In the genomic region with DNA sequence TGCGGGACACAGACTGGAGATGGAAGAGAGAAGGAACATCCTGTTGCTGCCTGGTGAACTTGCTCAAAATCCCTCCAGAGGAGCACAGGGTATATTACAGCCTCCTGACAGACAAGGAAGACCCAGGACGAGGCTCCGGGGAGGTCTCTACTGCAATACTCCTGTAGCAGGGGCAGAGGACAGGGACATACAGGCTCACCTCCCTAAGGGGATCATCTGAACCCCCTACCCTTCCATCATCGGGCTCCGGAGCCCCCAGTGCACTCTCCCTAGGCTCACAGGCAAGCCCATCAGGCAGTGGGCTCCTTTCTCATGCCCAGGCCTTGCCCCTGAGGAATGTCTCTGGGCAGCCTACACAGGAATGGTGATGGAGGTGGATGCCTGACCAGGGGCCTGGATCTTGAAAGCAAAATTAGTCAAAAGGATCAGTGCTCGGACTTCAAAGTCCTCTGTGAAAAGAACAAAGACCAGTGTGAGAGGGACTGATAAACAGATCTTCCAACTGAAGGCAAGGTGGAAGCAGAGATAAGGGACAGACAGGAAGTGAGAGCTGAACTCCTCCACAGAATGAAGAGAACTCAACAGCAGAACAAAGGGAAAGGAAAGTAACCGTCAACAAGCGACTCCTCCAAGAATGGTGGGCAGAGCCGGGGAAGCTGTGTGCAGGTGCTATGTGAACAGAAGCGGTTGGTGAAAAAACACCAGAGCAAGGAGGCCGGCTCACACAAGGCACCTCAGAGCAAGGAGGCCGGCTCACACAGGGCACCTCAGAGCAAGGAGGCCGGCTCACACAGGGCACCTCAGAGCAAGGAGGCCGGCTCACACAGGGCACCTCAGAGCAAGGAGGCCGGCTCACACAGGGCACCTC, we compare ENCODE assay signal across 8 mouse cellular contexts. TPM values are rescaled to one million over a fixed set of nuclear protein-coding genes. Genes with fewer than 3 reads are reported as not detected.
DNase-seq lines count a peak whose midpoint lies in the region; ATAC-seq and TF ChIP-seq lines count a peak whose summit lies in the region.

No protein-coding gene starts in this region.

- 0 out of 2 replicates have a peak overlapping the region, but pooled peaks have one; percentile 37 for H3K27ac ChIP-seq in hindbrain, embryonic 10.5 days
- H3K27ac ChIP-seq in hindbrain, embryonic 11.5 days (ENCODE audit: low read depth, low read length): no peak overlapping the region
- H3K27ac ChIP-seq in MEL (ENCODE audit: control insufficient read depth, low read depth, low read length): peak overlapping the region; percentile 97

- 0 out of 2 replicates have a peak, but pooled peaks cover 5% of the 10 kb centered on the region for H3K27me3 ChIP-seq in hindbrain, embryonic 10.5 days (ENCODE audit: insufficient read depth, poor library complexity, severe bottlenecking)
- no peaks in the 10 kb centered on the region for H3K27me3 ChIP-seq in hindbrain, embryonic 11.5 days (ENCODE audit: control insufficient read depth, insufficient read depth, low read length)
- H3K27me3 ChIP-seq in MEL (ENCODE audit: control insufficient read depth in 1 of 2, insufficient read depth in 2 of 2, low read length in 2 of 2): no peaks in the 10 kb centered on the region
- H3K27me3 ChIP-seq in erythroblast, embryonic 14.5 days (ENCODE audit: control insufficient read depth): no peaks in the 10 kb centered on the region

- H3K4me2 ChIP-seq in hindbrain, embryonic 11.5 days (replicated peaks; ENCODE audit: low read depth, low read length): no peak overlapping the region

- H3K9me3 ChIP-seq in hindbrain, embryonic 10.5 days: no peaks in the 10 kb centered on the region
- H3K9me3 ChIP-seq in hindbrain, embryonic 11.5 days (ENCODE audit: control insufficient read depth, low read length): no peaks in the 10 kb centered on the region
- H3K9me3 ChIP-seq in MEL (replicated peaks; ENCODE audit: insufficient read depth, low read length): no peaks in the 10 kb centered on the region
- no peaks in the 10 kb centered on the region for H3K9me3 ChIP-seq in erythroblast, embryonic 14.5 days (ENCODE audit: control insufficient read depth, low read length)

- H3K4me1 ChIP-seq in hindbrain, embryonic 10.5 days (replicated peaks): peaks cover 12% of the 10 kb centered on the region
- no peaks in the 10 kb centered on the region for H3K4me1 ChIP-seq in hindbrain, embryonic 11.5 days (replicated peaks; ENCODE audit: control insufficient read depth, insufficient read depth, low read length)
- peaks cover 47 to 67% of the 10 kb centered on the region in 2 experiments for H3K4me1 ChIP-seq in MEL (ENCODE audit: control insufficient read depth in 1 of 2, insufficient read depth in 2 of 2, low read length in 2 of 2)
- peaks cover 77% of the 10 kb centered on the region for H3K4me1 ChIP-seq in erythroblast, embryonic 14.5 days (ENCODE audit: control insufficient read depth)

- 71% methylated on average over 15 of the region's 15 CpGs for WGBS in hindbrain, embryonic 10.5 days
- WGBS in hindbrain, embryonic 11.5 days: 66% methylated on average over 15 of the region's 15 CpGs

- TF ChIP-seq EP300 in MEL (IDR thresholded peaks at IDR 0.05; ENCODE audit: low read depth in 1 of 2, low read length in 2 of 2): peak; percentile 99 to 100

- H3K36me3 ChIP-seq in hindbrain, embryonic 10.5 days: peaks cover under 1% of the 10 kb centered on the region; the same call in 1 of the 2 replicates
- H3K36me3 ChIP-seq in hindbrain, embryonic 11.5 days (ENCODE audit: control insufficient read depth, insufficient read depth, low read length): no peaks in the 10 kb centered on the region
- H3K36me3 ChIP-seq in MEL (ENCODE audit: control insufficient read depth in 1 of 2, insufficient read depth in 2 of 2, low read length in 2 of 2): peaks cover 0 to 66% of the 10 kb centered on the region in 2 experiments; a peak in 3 of 4 replicates
- peaks cover 81% of the 10 kb centered on the region for H3K36me3 ChIP-seq in erythroblast, embryonic 14.5 days (ENCODE audit: control insufficient read depth)

- H3K9ac ChIP-seq in hindbrain, embryonic 11.5 days (ENCODE audit: low read depth, low read length): no peak overlapping the region
- peak overlapping the region; percentile 63 for H3K9ac ChIP-seq in MEL (ENCODE audit: control insufficient read depth, low read depth, low read length, poor library complexity, severe bottlenecking)

- no peak for ATAC-seq in hindbrain, embryonic 11.5 days (ENCODE audit: low FRiP score)
- ATAC-seq in megakaryocyte-erythroid progenitor cell, adult 5-6 weeks (replicated peaks; ENCODE audit: low FRiP score, low TSS enrichment, poor library complexity, severe bottlenecking): peak; percentile 63

- peak in 2 of 3 experiments; percentile 31 to 45; a peak in 4 of 6 replicates for TF ChIP-seq CTCF in MEL (IDR thresholded peaks at IDR 0.05 in 2 of 3, conservative IDR thresholded peaks at IDR 0.05 in 1 of 3; ENCODE audit: control insufficient read depth in 1 of 3, insufficient read depth in 1 of 3, low read depth in 2 of 3, low read length in 3 of 3, poor library complexity in 1 of 3, severe bottlenecking in 1 of 3)

- peak; percentile 47 to 80; a peak in 3 of 4 replicates for TF ChIP-seq POLR2A in MEL (IDR thresholded peaks at IDR 0.05; ENCODE audit: control insufficient read depth in 1 of 2, insufficient read depth in 1 of 2, low read depth in 1 of 2, low read length in 2 of 2, poor library complexity in 1 of 2)

- H3K4me3 ChIP-seq in hindbrain, embryonic 10.5 days: no peak overlapping the region
- H3K4me3 ChIP-seq in hindbrain, embryonic 11.5 days (ENCODE audit: low read depth, low read length): no peak overlapping the region
- H3K4me3 ChIP-seq in MEL (ENCODE audit: control insufficient read depth in 1 of 2, insufficient read depth in 1 of 2, low read depth in 2 of 2, low read length in 2 of 2): peak overlapping the region; percentile 17 to 20; a peak in 3 of 4 replicates
- peak overlapping the region; percentile 51 for H3K4me3 ChIP-seq in erythroblast, embryonic 14.5 days (replicated peaks)

- TF ChIP-seq RAD21 in MEL (IDR thresholded peaks at IDR 0.05; ENCODE audit: low read depth, low read length): no peak; the same call in 1 of the 2 replicates

- DNase-seq in hindbrain, embryonic 10.5 days (ENCODE audit: low spot score): no peak
- DNase-seq in hindbrain, embryonic 11.5 days (ENCODE audit: low spot score): no peak
- peak; percentile 96 for DNase-seq in MEL (ENCODE audit: low read depth, low spot score)
- no peak for DNase-seq in adrenal gland, adult 2 months
- no peak for DNase-seq in ovary, postnatal 10 days (ENCODE audit: low spot score)
- no peak for DNase-seq in layer of hippocampus, adult 8-10 months (ENCODE audit: low spot score in 2 of 2)

- no peaks in the 10 kb centered on the region for H3K79me2 ChIP-seq in MEL (ENCODE audit: control insufficient read depth, insufficient read depth, low read length, poor library complexity)

TF ChIP-seq in MEL, 35 proteins besides CTCF, POLR2A, EP300 and RAD21 (continues in another document):
- TF ChIP-seq NRF1 (IDR thresholded peaks at IDR 0.05; ENCODE audit: insufficient read depth, low read depth, low read length, poor library complexity, severe bottlenecking) (no peak), ZMIZ1 (IDR thresholded peaks at IDR 0.05; ENCODE audit: low read depth, low read length) (peak; percentile 51; the same call in 1 of the 2 replicates), MYC (IDR thresholded peaks at IDR 0.05; ENCODE audit: low read depth, low read length) (peak; percentile 57; the same call in 1 of the 2 replicates), TBP (IDR thresholded peaks at IDR 0.05; ENCODE audit: low read depth, low read length) (peak; percentile 93)

RNA-seq across cellular contexts. Expression of a gene that starts 32.3 kb away (rescaled TPM):
- polyA plus RNA-seq in hindbrain, embryonic 10.5 days (2016; fragmentation: Nextera tagmentation; extraction: Ambion mirVana): 2.0 and 2.8 TPM in 2 replicates
- 1.4 and 1.8 TPM in 2 replicates for polyA plus RNA-seq in hindbrain, embryonic 11.5 days (2014; fragmentation: Nextera tagmentation; extraction: Ambion mirVana)
- 54.2 and 59.0 TPM in 2 replicates for total RNA-seq in MEL (2012; rRNA removed)
- polyA plus RNA-seq in MEL (2012; ENCODE audit: insufficient read depth in 1 of 2, insufficient read length in 2 of 2, low read depth in 1 of 2, low replicate concordance in 2 of 2, missing spikeins in 1 of 2): 10 to 100 TPM in 1 of 2 experiments, not detected in 1; 86.8 TPM
- polyA plus RNA-seq in erythroblast, embryonic 14.5 days (2012): 0.17 and 0.25 TPM in 2 replicates
- total RNA-seq in megakaryocyte-erythroid progenitor cell, adult 5-6 weeks (2014; fragmentation: Nextera tagmentation): 81.1 and 116 TPM in 2 replicates
- 55.9 and 62.7 TPM in 2 replicates for total RNA-seq in megakaryocyte-erythroid progenitor cell, adult 5-6 weeks (2017)
- 10 to 100 TPM; 27.0 to 38.0 TPM for total RNA-seq in adrenal gland, adult 2 months (2021)
- 45.1 and 51.2 TPM in 2 replicates for polyA plus RNA-seq in adrenal gland, adult 2 months (2012; rRNA removed)
- total RNA-seq in layer of hippocampus, adult 8-10 months (2022): 1 to 10 TPM; 2.5 to 3.8 (median 2.8) TPM

RNA-seq across cellular contexts. Expression of a gene that starts 41.0 kb away (rescaled TPM):
- polyA plus RNA-seq in hindbrain, embryonic 10.5 days (2016; fragmentation: Nextera tagmentation; extraction: Ambion mirVana): 13.6 and 14.8 TPM in 2 replicates
- polyA plus RNA-seq in hindbrain, embryonic 11.5 days (2014; fragmentation: Nextera tagmentation; extraction: Ambion mirVana): 13.4 and 14.8 TPM in 2 replicates
- 28.7 and 29.3 TPM in 2 replicates for total RNA-seq in MEL (2012; rRNA removed)
- polyA plus RNA-seq in MEL (2012; ENCODE audit: insufficient read depth in 1 of 2, insufficient read length in 2 of 2, low read depth in 1 of 2, low replicate concordance in 2 of 2, missing spikeins in 1 of 2): 10 to 100 TPM; 32.3 to 37.0 TPM
- polyA plus RNA-seq in erythroblast, embryonic 14.5 days (2012): 0.67 and 0.90 TPM in 2 replicates
- total RNA-seq in megakaryocyte-erythroid progenitor cell, adult 5-6 weeks (2014; fragmentation: Nextera tagmentation): 45.1 and 53.5 TPM in 2 replicates
- total RNA-seq in megakaryocyte-erythroid progenitor cell, adult 5-6 weeks (2017): 37.0 and 58.7 TPM in 2 replicates
- 10 to 100 TPM; 60.3 to 65.3 TPM for total RNA-seq in adrenal gland, adult 2 months (2021)
- 43.8 and 53.8 TPM in 2 replicates for polyA plus RNA-seq in adrenal gland, adult 2 months (2012; rRNA removed)
- 10 to 100 TPM; 13.3 to 18.4 (median 15.6) TPM for total RNA-seq in layer of hippocampus, adult 8-10 months (2022)

RNA-seq across cellular contexts. Expression of a gene that starts 47.9 kb away (rescaled TPM):
- polyA plus RNA-seq in hindbrain, embryonic 10.5 days (2016; fragmentation: Nextera tagmentation; extraction: Ambion mirVana): 21.1 and 31.5 TPM in 2 replicates
- 25.6 and 33.3 TPM in 2 replicates for polyA plus RNA-seq in hindbrain, embryonic 11.5 days (2014; fragmentation: Nextera tagmentation; extraction: Ambion mirVana)
- 25.7 and 31.1 TPM in 2 replicates for total RNA-seq in MEL (2012; rRNA removed)
- 100 to 1,000 TPM in 1 of 2 experiments, 10 to 100 TPM in 1; 64.7 to 249 TPM for polyA plus RNA-seq in MEL (2012; ENCODE audit: insufficient read depth in 1 of 2, insufficient read length in 2 of 2, low read depth in 1 of 2, low replicate concordance in 2 of 2, missing spikeins in 1 of 2)
- 0.96 and 1.2 TPM in 2 replicates for polyA plus RNA-seq in erythroblast, embryonic 14.5 days (2012)
- 16.7 and 20.2 TPM in 2 replicates for total RNA-seq in megakaryocyte-erythroid progenitor cell, adult 5-6 weeks (2014; fragmentation: Nextera tagmentation)
- 20.3 and 50.3 TPM in 2 replicates for total RNA-seq in megakaryocyte-erythroid progenitor cell, adult 5-6 weeks (2017)
- total RNA-seq in adrenal gland, adult 2 months (2021): 10 to 100 TPM; 76.6 to 79.4 TPM
- polyA plus RNA-seq in adrenal gland, adult 2 months (2012; rRNA removed): 45.4 and 54.9 TPM in 2 replicates
- 10 to 100 TPM; 42.9 to 75.3 (median 52.9) TPM for total RNA-seq in layer of hippocampus, adult 8-10 months (2022)

Comparison
In these comparisons a context has a peak if more than half of its experiments do, and no peak if none do; other contexts are left out.
1. H3K4me3 ChIP-seq: peak in MEL (2 of 2) and erythroblast, embryonic 14.5 days (single experiment); none in hindbrain, embryonic 10.5 days (single experiment) and hindbrain, embryonic 11.5 days (single experiment).